Mouse (Mus musculus) midbrain, embryonic 12.5 days (tissue): ENCODE measurements around the gene Msx1. TPM values are rescaled to one million over a fixed set of nuclear protein-coding genes. Genes with fewer than 3 reads are reported as not detected.

ENCODE experiments used
- ATAC-seq: fragments of 200-750 bp; cut with Nextera tagmentation; 2 replicates; pipeline ENCODE4 v1.8.0; 2017; ENCODE audit warnings: low read depth, moderate TSS enrichment, moderate library complexity; ENCODE audit not compliant: low FRiP score
- H3K27ac ChIP-seq: fragments of 300-500 bp; sonication (generic); replicated peaks from 2 replicates; pipeline ENCODE4 v1.5.1; 2016; ENCODE audit warnings: mild to moderate bottlenecking
- H3K27me3 ChIP-seq: fragments of 300-500 bp; sonication (generic); 2 replicates; pipeline ENCODE4 v1.6.1; 2016; ENCODE audit warnings: mild to moderate bottlenecking
- H3K36me3 ChIP-seq: fragments of 300-500 bp; sonication (generic); 2 replicates; pipeline ENCODE4 v1.6.1; 2016
- H3K4me1 ChIP-seq: fragments of 300-500 bp; sonication (generic); 2 replicates; pipeline ENCODE4 v1.6.1; 2016
- H3K4me2 ChIP-seq: fragments of 300-500 bp; sonication (generic); replicated peaks from 2 replicates; pipeline ENCODE4 v1.6.1; 2016; ENCODE audit warnings: mild to moderate bottlenecking, moderate library complexity
- H3K4me3 ChIP-seq: fragments of 300-500 bp; sonication (generic); 2 replicates; pipeline ENCODE4 v1.5.1; 2016; ENCODE audit warnings: mild to moderate bottlenecking
- H3K9ac ChIP-seq: fragments of 300-500 bp; sonication (generic); replicated peaks from 2 replicates; pipeline ENCODE4 v1.6.1; 2016; ENCODE audit warnings: mild to moderate bottlenecking, moderate library complexity
- H3K9me3 ChIP-seq: fragments of 300-500 bp; sonication (generic); 2 replicates; pipeline ENCODE4 v1.6.1; 2016; ENCODE audit warnings: mild to moderate bottlenecking
- WGBS: fragments of 180-500 bp; shearing (Covaris S2); methylation state at CpG from one replicate; pipeline ENCODE4 v1.1.7; 2016; 5-methylcytosine and 5-hydroxymethylcytosine counted together
- polyA plus RNA-seq: library from polyadenylated mRNA; unstranded; fragments of >200 nt; fragmentation: Nextera tagmentation; extraction: Ambion mirVana; gene quantifications from 2 replicates; pipeline ENCODE4 v1.2.1, GENCODE M21; 2016

Gene Msx1
- polyA plus RNA-seq, 1 experiment from 2014 or later = 102 TPM

- Histone ChIP-seq H3K36me3 (no peaks in the 10 kb centered on the region), H3K27me3 (0 out of 2 replicates have a peak, but pooled peaks cover 8% of the 10 kb centered on the region), H3K4me1 (peaks cover 3% of the 10 kb centered on the region), H3K9me3 (0 out of 2 replicates have a peak, but pooled peaks cover 3% of the 10 kb centered on the region), H3K27ac (no peak overlapping the region), H3K9ac (no peak overlapping the region), H3K4me2 (no peak overlapping the region), H3K4me3 (no peak overlapping the region)
- no peak for ATAC-seq
- WGBS = 85% methylated on average over 4 of the region's 4 CpGs
These were observed 50.4 kb downstream of the Msx1 start for GRCm38 (mm10) chr5:37774011-37774410.

GRCm38 (mm10) chr5:37770870-37771269 is 53.5 kb downstream of the Msx1 start:
- H3K27ac ChIP-seq = no peak overlapping the region
- ATAC-seq = no peak
- H3K36me3 ChIP-seq = no peaks in the 10 kb centered on the region
- H3K9ac ChIP-seq = no peak overlapping the region
- 0 out of 2 replicates have a peak, but pooled peaks cover 3% of the 10 kb centered on the region for H3K9me3 ChIP-seq
- H3K4me3 ChIP-seq = no peak overlapping the region
- WGBS = 85% methylated on average over 6 of the region's 6 CpGs
- peaks cover 9% of the 10 kb centered on the region for H3K4me1 ChIP-seq
- H3K27me3 ChIP-seq = 0 out of 2 replicates have a peak, but pooled peaks cover 9% of the 10 kb centered on the region
- no peak overlapping the region for H3K4me2 ChIP-seq

Other genes with a start within 250 kb of the Msx1 start
- 5.9 TPM in 2 replicates for gene Stk32b, start 107.4 kb downstream of the Msx1 start, polyA plus RNA-seq
- 0.50 TPM in 1 of 2 replicates, not detected in the other for gene Cytl1, start 89.1 kb downstream of the Msx1 start, polyA plus RNA-seq
- 42.1 and 42.5 TPM in 2 replicates for gene Stx18, start 214.2 kb upstream of the Msx1 start, polyA plus RNA-seq